Mouse (Mus musculus): ENCODE measurements around the gene Zbtb44. TPM values are rescaled to one million over a fixed set of nuclear protein-coding genes. Genes with fewer than 3 reads are reported as not detected.

Gene Zbtb44
- polyA plus RNA-seq (2011; ENCODE audit: insufficient read depth, insufficient read length, low read depth, missing spikeins) = 95.7 and 98.2 TPM in 2 replicates

DNA sequence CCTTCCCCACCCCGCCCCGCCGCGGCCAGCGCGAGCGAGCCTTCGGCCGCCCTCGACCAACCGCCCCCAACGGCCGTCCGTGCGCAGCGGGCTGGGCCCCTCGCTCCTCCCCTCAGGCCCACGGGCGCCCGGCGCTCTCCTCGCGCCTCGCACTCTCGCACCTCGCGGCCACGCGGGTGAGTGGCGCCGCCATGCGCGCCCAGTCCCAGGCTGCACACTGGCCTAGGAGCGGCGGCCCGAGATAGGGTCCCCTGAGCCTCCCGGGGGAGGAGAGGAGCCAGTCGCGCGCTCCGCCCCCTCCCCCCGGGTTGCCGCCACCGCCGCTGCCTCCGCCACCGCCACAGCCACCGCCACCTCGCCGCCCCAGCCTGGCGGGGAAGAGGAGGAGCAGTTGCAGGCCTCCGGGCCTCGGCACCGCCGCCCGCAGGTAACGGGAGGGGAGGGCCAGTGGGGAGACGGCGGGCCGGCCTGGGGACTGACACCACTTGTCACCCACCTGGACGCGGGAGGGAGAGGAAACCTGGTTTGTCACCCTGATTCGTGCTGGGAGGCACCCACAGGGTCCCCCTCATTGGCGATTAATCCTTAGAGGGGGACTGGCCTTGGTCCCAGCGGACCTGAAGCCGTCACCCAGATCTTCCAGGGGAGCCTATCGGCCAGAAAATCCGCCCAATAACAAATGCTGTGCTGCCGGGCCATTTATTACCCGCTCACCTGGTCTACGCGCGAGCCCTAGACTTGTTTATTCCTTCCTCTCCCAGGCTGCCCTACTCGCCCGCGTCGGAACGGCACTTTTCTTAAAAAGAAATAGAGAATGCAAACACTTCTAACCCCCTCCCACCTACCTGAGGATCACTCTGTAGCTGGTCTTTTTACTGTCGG, at the start of gene Zbtb44:
TSS of gene Zbtb44 (plus strand) at position 113 of the 882 bp plus-strand sequence.
- Histone ChIP-seq H3K36me3 (ENCODE audit: control insufficient read depth, insufficient read depth, low read length, poor library complexity, severe bottlenecking) (peaks cover 3% of the 10 kb centered on the region; the same call in 1 of the 2 replicates), H3K4me3 (ENCODE audit: low read depth, low read length) (peak within 1 kb of the TSS; percentile 93), H3K9me3 (replicated peaks; ENCODE audit: control insufficient read depth, insufficient read depth, low read length, poor library complexity, severe bottlenecking) (no peaks in the 10 kb centered on the region), H3K4me1 (ENCODE audit: control insufficient read depth, insufficient read depth, low read length) (no peaks in the 10 kb centered on the region), H3K27me3 (ENCODE audit: control insufficient read depth, insufficient read depth, low read length, poor library complexity, severe bottlenecking) (no peaks in the 10 kb centered on the region), H3K27ac (ENCODE audit: insufficient read depth, low read length) (peak within 1 kb of the TSS; percentile 87), H3K9ac (ENCODE audit: low read depth, poor library complexity, severe bottlenecking) (peak within 1 kb of the TSS; percentile 92)
- no peak for TF ChIP-seq EP300 (IDR thresholded peaks at IDR 0.05; ENCODE audit: insufficient read depth, low read depth, low read length)
- TF ChIP-seq CTCF (IDR thresholded peaks at IDR 0.05; ENCODE audit: low read depth, low read length) = no peak
- no peak for TF ChIP-seq POLR2A (IDR thresholded peaks at IDR 0.05; ENCODE audit: insufficient read depth, low read length)

DNA sequence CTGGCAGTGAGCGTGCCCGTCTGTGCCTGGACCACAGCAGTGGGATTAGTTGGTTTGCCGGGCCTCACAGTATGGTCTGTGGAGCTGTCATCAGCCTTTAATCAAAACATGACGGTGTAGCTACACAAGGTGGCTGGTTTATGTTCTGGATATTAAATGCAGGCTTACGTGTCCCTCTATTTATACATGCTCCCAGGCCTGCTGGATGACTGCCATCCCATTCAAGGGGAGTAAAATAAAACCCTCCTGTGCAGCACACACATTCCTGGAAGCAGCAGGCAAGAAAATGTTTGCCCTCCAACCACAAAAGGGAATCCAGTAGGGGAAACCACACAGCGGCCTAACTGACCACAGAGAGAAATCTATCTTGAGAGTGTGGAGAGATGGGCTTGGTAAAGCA, 44.7 kb upstream of the Zbtb44 start:
- H3K27ac ChIP-seq (ENCODE audit: insufficient read depth, low read length) = no peak overlapping the region
- no peaks in the 10 kb centered on the region for H3K9me3 ChIP-seq (replicated peaks; ENCODE audit: control insufficient read depth, insufficient read depth, low read length, poor library complexity, severe bottlenecking)
- no peak overlapping the region for H3K4me3 ChIP-seq (ENCODE audit: low read depth, low read length)
- no peak overlapping the region for H3K9ac ChIP-seq (ENCODE audit: low read depth, poor library complexity, severe bottlenecking)
- no peak for TF ChIP-seq CTCF (IDR thresholded peaks at IDR 0.05; ENCODE audit: low read depth, low read length)
- no peak for TF ChIP-seq EP300 (IDR thresholded peaks at IDR 0.05; ENCODE audit: insufficient read depth, low read depth, low read length)
- no peak for TF ChIP-seq POLR2A (IDR thresholded peaks at IDR 0.05; ENCODE audit: insufficient read depth, low read length)
- H3K36me3 ChIP-seq (ENCODE audit: control insufficient read depth, insufficient read depth, low read length, poor library complexity, severe bottlenecking) = no peaks in the 10 kb centered on the region
- no peaks in the 10 kb centered on the region for H3K27me3 ChIP-seq (ENCODE audit: control insufficient read depth, insufficient read depth, low read length, poor library complexity, severe bottlenecking)
- H3K4me1 ChIP-seq (ENCODE audit: control insufficient read depth, insufficient read depth, low read length) = no peaks in the 10 kb centered on the region

- Histone ChIP-seq H3K4me1 (ENCODE audit: control insufficient read depth, insufficient read depth, low read length) (no peaks in the 10 kb centered on the region), H3K36me3 (ENCODE audit: control insufficient read depth, insufficient read depth, low read length, poor library complexity, severe bottlenecking) (no peaks in the 10 kb centered on the region), H3K9ac (ENCODE audit: low read depth, poor library complexity, severe bottlenecking) (no peak overlapping the region), H3K4me3 (ENCODE audit: low read depth, low read length) (no peak overlapping the region), H3K27ac (ENCODE audit: insufficient read depth, low read length) (no peak overlapping the region), H3K9me3 (replicated peaks; ENCODE audit: control insufficient read depth, insufficient read depth, low read length, poor library complexity, severe bottlenecking) (no peaks in the 10 kb centered on the region), H3K27me3 (ENCODE audit: control insufficient read depth, insufficient read depth, low read length, poor library complexity, severe bottlenecking) (no peaks in the 10 kb centered on the region)
- no peak for TF ChIP-seq EP300 (IDR thresholded peaks at IDR 0.05; ENCODE audit: insufficient read depth, low read depth, low read length)
- no peak for TF ChIP-seq CTCF (IDR thresholded peaks at IDR 0.05; ENCODE audit: low read depth, low read length)
- TF ChIP-seq POLR2A (IDR thresholded peaks at IDR 0.05; ENCODE audit: insufficient read depth, low read length) = no peak
Observed at GRCm38 (mm10) chr9:30993106-30993505, 37.3 kb upstream of the Zbtb44 start.

GRCm38 (mm10) chr9:30996590-30997562, 33.6 kb upstream of the Zbtb44 start:
- H3K27ac ChIP-seq (ENCODE audit: insufficient read depth, low read length) = no peak overlapping the region
- H3K4me1 ChIP-seq (ENCODE audit: control insufficient read depth, insufficient read depth, low read length) = no peaks in the 10 kb centered on the region
- no peaks in the 10 kb centered on the region for H3K27me3 ChIP-seq (ENCODE audit: control insufficient read depth, insufficient read depth, low read length, poor library complexity, severe bottlenecking)
- H3K9ac ChIP-seq (ENCODE audit: low read depth, poor library complexity, severe bottlenecking) = no peak overlapping the region
- no peaks in the 10 kb centered on the region for H3K9me3 ChIP-seq (replicated peaks; ENCODE audit: control insufficient read depth, insufficient read depth, low read length, poor library complexity, severe bottlenecking)
- H3K4me3 ChIP-seq (ENCODE audit: low read depth, low read length) = no peak overlapping the region
- H3K36me3 ChIP-seq (ENCODE audit: control insufficient read depth, insufficient read depth, low read length, poor library complexity, severe bottlenecking) = no peaks in the 10 kb centered on the region
- no peak for TF ChIP-seq POLR2A (IDR thresholded peaks at IDR 0.05; ENCODE audit: insufficient read depth, low read length)
- no peak for TF ChIP-seq EP300 (IDR thresholded peaks at IDR 0.05; ENCODE audit: insufficient read depth, low read depth, low read length)
- TF ChIP-seq CTCF (IDR thresholded peaks at IDR 0.05; ENCODE audit: low read depth, low read length) = no peak

- Histone ChIP-seq H3K27ac (ENCODE audit: insufficient read depth, low read length) (no peak overlapping the region), H3K27me3 (ENCODE audit: control insufficient read depth, insufficient read depth, low read length, poor library complexity, severe bottlenecking) (no peaks in the 10 kb centered on the region), H3K4me3 (ENCODE audit: low read depth, low read length) (no peak overlapping the region), H3K9me3 (replicated peaks; ENCODE audit: control insufficient read depth, insufficient read depth, low read length, poor library complexity, severe bottlenecking) (no peaks in the 10 kb centered on the region), H3K9ac (ENCODE audit: low read depth, poor library complexity, severe bottlenecking) (no peak overlapping the region), H3K4me1 (ENCODE audit: control insufficient read depth, insufficient read depth, low read length) (no peaks in the 10 kb centered on the region), H3K36me3 (ENCODE audit: control insufficient read depth, insufficient read depth, low read length, poor library complexity, severe bottlenecking) (no peaks in the 10 kb centered on the region)
- TF ChIP-seq CTCF (IDR thresholded peaks at IDR 0.05; ENCODE audit: low read depth, low read length) = no peak
Observed at GRCm38 (mm10) chr9:31000641-31001040, 29.8 kb upstream of the Zbtb44 start.

All from ES-Bruce4 (cell line).